Mouse (Mus musculus): ENCODE data around the gene Nedd1. TPM values are rescaled to one million over a fixed set of nuclear protein-coding genes. Genes with fewer than 3 reads are reported as not detected.
A peak's percentile ranks its signal among the peaks of the same experiment; 100 is the strongest.

Nedd1 gene
- polyA plus RNA-seq (2015; fragmentation: Nextera tagmentation; extraction: Ambion mirVana): 21.4 and 24.9 TPM in 2 replicates

- 1% methylated on average over 53 of the region's 57 CpGs for WGBS
- Histone ChIP-seq H3K9me3 (ENCODE audit: low read length) (no peaks in the 10 kb centered on the region), H3K27ac (ENCODE audit: low read length) (peak within 1 kb of the TSS; percentile 92), H3K9ac (replicated peaks; ENCODE audit: low read depth) (peak within 1 kb of the TSS; percentile 83), H3K4me3 (ENCODE audit: low read depth, low read length) (peak within 1 kb of the TSS; percentile 90), H3K27me3 (replicated peaks; ENCODE audit: insufficient read depth, low read length) (no peaks in the 10 kb centered on the region), H3K4me2 (replicated peaks; ENCODE audit: low read depth, low read length) (peak within 1 kb of the TSS; percentile 84), H3K36me3 (ENCODE audit: insufficient read depth, low read length) (no peaks in the 10 kb centered on the region), H3K4me1 (ENCODE audit: insufficient read depth, low read depth, low read length) (peaks cover 2% of the 10 kb centered on the region; the same call in 1 of the 2 replicates)
- TF ChIP-seq EP300 (IDR thresholded peaks at IDR 0.05): 0 out of 2 replicates have a peak, but pooled peaks have one; percentile 7
- TF ChIP-seq CTCF (IDR thresholded peaks at IDR 0.05): no peak
- peak; percentile 95 for DNase-seq (ENCODE audit: low spot score)
- ATAC-seq: peak; percentile 99
Measured at GRCm38 (mm10) chr10:92721771-92722619, at the start of gene Nedd1. Gene Nedd1, minus strand, starts transcription at chr10:92722420.

- WGBS: 86% methylated on average over 5 of the region's 5 CpGs
- Histone ChIP-seq H3K9me3 (ENCODE audit: low read length) (no peaks in the 10 kb centered on the region), H3K4me3 (ENCODE audit: low read depth, low read length) (no peak overlapping the region), H3K4me2 (replicated peaks; ENCODE audit: low read depth, low read length) (no peak overlapping the region), H3K9ac (replicated peaks; ENCODE audit: low read depth) (no peak overlapping the region), H3K36me3 (ENCODE audit: insufficient read depth, low read length) (no peaks in the 10 kb centered on the region), H3K27me3 (replicated peaks; ENCODE audit: insufficient read depth, low read length) (no peaks in the 10 kb centered on the region), H3K27ac (ENCODE audit: low read length) (no peak overlapping the region), H3K4me1 (ENCODE audit: insufficient read depth, low read depth, low read length) (no peaks in the 10 kb centered on the region)
- TF ChIP-seq EP300 (IDR thresholded peaks at IDR 0.05) (no peak), CTCF (IDR thresholded peaks at IDR 0.05) (no peak)
- ATAC-seq: no peak
- no peak for DNase-seq (ENCODE audit: low spot score)
Measured at GRCm38 (mm10) chr10:92754359-92754758, 32.1 kb upstream of the Nedd1 start.

- H3K4me3 ChIP-seq (ENCODE audit: low read depth, low read length): no peak overlapping the region
- WGBS: 87% methylated on average over 3 of the region's 3 CpGs
- H3K27me3 ChIP-seq (replicated peaks; ENCODE audit: insufficient read depth, low read length): no peaks in the 10 kb centered on the region
- H3K9me3 ChIP-seq (ENCODE audit: low read length): no peaks in the 10 kb centered on the region
- TF ChIP-seq CTCF (IDR thresholded peaks at IDR 0.05) (no peak), EP300 (IDR thresholded peaks at IDR 0.05) (no peak)
- no peak overlapping the region for H3K27ac ChIP-seq (ENCODE audit: low read length)
- H3K4me2 ChIP-seq (replicated peaks; ENCODE audit: low read depth, low read length): no peak overlapping the region
- no peak overlapping the region for H3K9ac ChIP-seq (replicated peaks; ENCODE audit: low read depth)
- ATAC-seq (no peak), DNase-seq (ENCODE audit: low spot score) (no peak)
- H3K4me1 ChIP-seq (ENCODE audit: insufficient read depth, low read depth, low read length): no peaks in the 10 kb centered on the region
- no peaks in the 10 kb centered on the region for H3K36me3 ChIP-seq (ENCODE audit: insufficient read depth, low read length)
Measured at GRCm38 (mm10) chr10:92730339-92730738, 8.1 kb upstream of the Nedd1 start.

- no peak for ATAC-seq
- H3K4me2 ChIP-seq (replicated peaks; ENCODE audit: low read depth, low read length): no peak overlapping the region
- H3K27me3 ChIP-seq (replicated peaks; ENCODE audit: insufficient read depth, low read length): no peaks in the 10 kb centered on the region
- no peak overlapping the region for H3K27ac ChIP-seq (ENCODE audit: low read length)
- TF ChIP-seq EP300 (IDR thresholded peaks at IDR 0.05): no peak
- TF ChIP-seq CTCF (IDR thresholded peaks at IDR 0.05): no peak
- no peak overlapping the region for H3K4me3 ChIP-seq (ENCODE audit: low read depth, low read length)
- no peak overlapping the region for H3K9ac ChIP-seq (replicated peaks; ENCODE audit: low read depth)
- whole genome bisulfite sequencing: 61% methylated on average over 3 of the region's 3 CpGs
- H3K9me3 ChIP-seq (ENCODE audit: low read length): no peaks in the 10 kb centered on the region
- no peaks in the 10 kb centered on the region for H3K36me3 ChIP-seq (ENCODE audit: insufficient read depth, low read length)
- no peaks in the 10 kb centered on the region for H3K4me1 ChIP-seq (ENCODE audit: insufficient read depth, low read depth, low read length)
- no peak for DNase-seq (ENCODE audit: low spot score)
Measured at GRCm38 (mm10) chr10:92728723-92729122, 6.5 kb upstream of the Nedd1 start.

- WGBS: 26% methylated on average over 5 of the region's 5 CpGs
- peak overlapping the region; percentile 83; the same call in 1 of the 2 replicates for H3K9ac ChIP-seq (replicated peaks; ENCODE audit: low read depth)
- peak overlapping the region; percentile 84 for H3K4me2 ChIP-seq (replicated peaks; ENCODE audit: low read depth, low read length)
Measured at GRCm38 (mm10) chr10:92722620-92722988, 384 bp upstream of the Nedd1 start.

GRCm38 (mm10) chr10:92699032-92699431 lies 23.2 kb downstream of the Nedd1 start:
- Histone ChIP-seq H3K4me1 (ENCODE audit: insufficient read depth, low read depth, low read length) (no peaks in the 10 kb centered on the region), H3K9me3 (ENCODE audit: low read length) (no peaks in the 10 kb centered on the region), H3K9ac (replicated peaks; ENCODE audit: low read depth) (no peak overlapping the region), H3K4me3 (ENCODE audit: low read depth, low read length) (no peak overlapping the region), H3K27ac (ENCODE audit: low read length) (no peak overlapping the region), H3K36me3 (ENCODE audit: insufficient read depth, low read length) (peaks cover 20% of the 10 kb centered on the region), H3K27me3 (replicated peaks; ENCODE audit: insufficient read depth, low read length) (no peaks in the 10 kb centered on the region), H3K4me2 (replicated peaks; ENCODE audit: low read depth, low read length) (no peak overlapping the region)
- WGBS: 76% methylated on average over 6 of the region's 6 CpGs
- DNase-seq (ENCODE audit: low spot score) (no peak), ATAC-seq (no peak)
- no peak for TF ChIP-seq CTCF (IDR thresholded peaks at IDR 0.05)

More at GRCm38 (mm10) chr10:92722620-92722988, 384 bp upstream of the Nedd1 start:
- no peaks in the 10 kb centered on the region for H3K9me3 ChIP-seq (ENCODE audit: low read length)
- H3K4me3 ChIP-seq (ENCODE audit: low read depth, low read length): peak overlapping the region; percentile 90
- peak overlapping the region; percentile 92 for H3K27ac ChIP-seq (ENCODE audit: low read length)
- H3K36me3 ChIP-seq (ENCODE audit: insufficient read depth, low read length): no peaks in the 10 kb centered on the region
- no peak for TF ChIP-seq EP300 (IDR thresholded peaks at IDR 0.05)
- no peak for TF ChIP-seq CTCF (IDR thresholded peaks at IDR 0.05)
- DNase-seq (ENCODE audit: low spot score) (no peak), ATAC-seq (no peak)
- no peaks in the 10 kb centered on the region for H3K27me3 ChIP-seq (replicated peaks; ENCODE audit: insufficient read depth, low read length)
- H3K4me1 ChIP-seq (ENCODE audit: insufficient read depth, low read depth, low read length): peaks cover 2% of the 10 kb centered on the region; the same call in 1 of the 2 replicates
